16 mouse cellular contexts compared by ENCODE assay signal in genomic region chr1:25088010-25088719, GRCm38 (mm10).
DNase-seq lines count a peak whose midpoint lies in the region; ATAC-seq and TF ChIP-seq lines count a peak whose summit lies in the region.
"Had no signal": no experiment of that assay in that cellular context is flagged by ENCODE, and none has a peak within 500 bp of the region (broad histone marks: within the 10 kb centered on the region; RNA-seq: fewer than 3 reads in every experiment).

No protein-coding gene starts in this region.

- peaks cover 3% of the 10 kb centered on the region; the same call in 1 of the 2 replicates for H3K36me3 ChIP-seq in forebrain, embryonic 13.5 days (ENCODE audit: poor library complexity, severe bottlenecking)
- 0 out of 2 replicates have a peak, but pooled peaks cover 3% of the 10 kb centered on the region for H3K36me3 ChIP-seq in hindbrain, embryonic 14.5 days (replicated peaks; ENCODE audit: control insufficient read depth, insufficient read depth)
- H3K36me3 ChIP-seq in midbrain, embryonic 16.5 days (ENCODE audit: control insufficient read depth, insufficient read depth, low read length), result no peaks in the 10 kb centered on the region
- H3K36me3 ChIP-seq: heart, embryonic 12.5 days; intestine, embryonic 15.5 days; limb, embryonic 13.5 days; liver, embryonic 15.5 days had no signal

- TF ChIP-seq CTCF in layer of hippocampus, adult 2 months (conservative IDR thresholded peaks at IDR 0.05), result no peak

- H3K4me1 ChIP-seq in forebrain, embryonic 13.5 days, result peaks cover 37% of the 10 kb centered on the region
- H3K4me1 ChIP-seq in hindbrain, embryonic 14.5 days (replicated peaks; ENCODE audit: control insufficient read depth, insufficient read depth, low read length), result peaks cover 21% of the 10 kb centered on the region
- H3K4me1 ChIP-seq in midbrain, embryonic 16.5 days (ENCODE audit: control insufficient read depth, insufficient read depth, low read length), result peaks cover 21% of the 10 kb centered on the region
- H3K4me1 ChIP-seq: intestine, embryonic 15.5 days; liver, embryonic 15.5 days had no signal

- no peak overlapping the region for H3K9ac ChIP-seq in forebrain, embryonic 13.5 days
- H3K9ac ChIP-seq in hindbrain, embryonic 14.5 days, result no peak overlapping the region
- no peak overlapping the region for H3K9ac ChIP-seq in midbrain, embryonic 16.5 days (ENCODE audit: low read depth, low read length)
- H3K9ac ChIP-seq: heart, embryonic 12.5 days; intestine, embryonic 15.5 days; limb, embryonic 13.5 days; liver, embryonic 15.5 days had no signal

- H3K27me3 ChIP-seq in forebrain, embryonic 13.5 days, result no peaks in the 10 kb centered on the region
- no peaks in the 10 kb centered on the region for H3K27me3 ChIP-seq in hindbrain, embryonic 14.5 days (ENCODE audit: control insufficient read depth, insufficient read depth, low read length)
- H3K27me3 ChIP-seq in midbrain, embryonic 16.5 days (ENCODE audit: control insufficient read depth, insufficient read depth, low read depth, low read length), result no peaks in the 10 kb centered on the region
- H3K27me3 ChIP-seq: heart, embryonic 12.5 days; intestine, embryonic 15.5 days; limb, embryonic 13.5 days; liver, embryonic 15.5 days had no signal

- intact Hi-C loops in gastrocnemius, postnatal 14 days (cut with DNase I; ENCODE audit: low total_unique reads), result no loop called here

- no peak for DNase-seq in layer of hippocampus, adult 2 months (ENCODE audit: low spot score in 2 of 2)
- no peak for DNase-seq in layer of hippocampus, adult 9-10 months (ENCODE audit: low spot score)
- DNase-seq in hindbrain, embryonic 14.5 days (ENCODE audit: low spot score), result no peak
- no peak for DNase-seq in cerebellum, postnatal 10 days
- DNase-seq in gastrocnemius, postnatal 14 days, result no peak
- DNase-seq in spleen, postnatal 14 days (ENCODE audit: low spot score in 2 of 2), result no peak
- DNase-seq: lung, postnatal 10 days; right cerebral cortex, postnatal 4 days had no signal

- 0 out of 2 replicates have a peak overlapping the region, but pooled peaks have one; percentile 12 for H3K4me2 ChIP-seq in forebrain, embryonic 13.5 days
- H3K4me2 ChIP-seq in hindbrain, embryonic 14.5 days (replicated peaks), result no peak overlapping the region
- H3K4me2 ChIP-seq in midbrain, embryonic 16.5 days (ENCODE audit: low read length), result no peak overlapping the region
- H3K4me2 ChIP-seq: heart, embryonic 12.5 days; intestine, embryonic 15.5 days; limb, embryonic 13.5 days; liver, embryonic 15.5 days had no signal

- peak overlapping the region; percentile 25; the same call in 1 of the 2 replicates for H3K27ac ChIP-seq in layer of hippocampus, adult 2 months
- peak overlapping the region; percentile 51 for H3K27ac ChIP-seq in forebrain, embryonic 13.5 days
- H3K27ac ChIP-seq in hindbrain, embryonic 14.5 days, result 0 out of 2 replicates have a peak overlapping the region, but pooled peaks have one; percentile 11
- peak overlapping the region; percentile 34; the same call in 1 of the 2 replicates for H3K27ac ChIP-seq in midbrain, embryonic 16.5 days (ENCODE audit: low read length)
- H3K27ac ChIP-seq: intestine, embryonic 15.5 days; kidney, postnatal 0 days; limb, embryonic 13.5 days; liver, embryonic 15.5 days had no signal

- no peaks in the 10 kb centered on the region for H3K9me3 ChIP-seq in forebrain, embryonic 13.5 days (replicated peaks)
- H3K9me3 ChIP-seq in hindbrain, embryonic 14.5 days (ENCODE audit: control insufficient read depth, low read length), result 0 out of 2 replicates have a peak, but pooled peaks cover 3% of the 10 kb centered on the region
- H3K9me3 ChIP-seq in midbrain, embryonic 16.5 days (replicated peaks; ENCODE audit: control insufficient read depth, low read length, poor library complexity, severe bottlenecking), result 0 out of 2 replicates have a peak, but pooled peaks cover 2% of the 10 kb centered on the region
- H3K9me3 ChIP-seq: heart, embryonic 12.5 days; intestine, embryonic 15.5 days; limb, embryonic 13.5 days; liver, embryonic 15.5 days had no signal

- WGBS in forebrain, embryonic 13.5 days, result 5% methylated on average over 5 of the region's 5 CpGs
- WGBS in hindbrain, embryonic 14.5 days, result 13% methylated on average over 5 of the region's 5 CpGs
- 13% methylated on average over 5 of the region's 5 CpGs for WGBS in midbrain, embryonic 16.5 days

- ATAC-seq in forebrain, embryonic 13.5 days, result peak; percentile 46; the same call in 1 of the 2 replicates
- ATAC-seq in hindbrain, embryonic 14.5 days (ENCODE audit: low FRiP score), result no peak
- 0 out of 2 replicates have a peak, but pooled peaks have one; percentile 33 for ATAC-seq in midbrain, embryonic 16.5 days
- ATAC-seq: intestine, embryonic 15.5 days had no signal

- no peak overlapping the region for H3K4me3 ChIP-seq in layer of hippocampus, adult 2 months
- H3K4me3 ChIP-seq in forebrain, embryonic 13.5 days, result no peak overlapping the region
- no peak overlapping the region for H3K4me3 ChIP-seq in hindbrain, embryonic 14.5 days (replicated peaks; ENCODE audit: low read length)
- no peak overlapping the region for H3K4me3 ChIP-seq in midbrain, embryonic 16.5 days (ENCODE audit: low read depth, low read length)
- H3K4me3 ChIP-seq: erythroblast, embryonic 14.5 days; heart, embryonic 12.5 days; intestine, embryonic 15.5 days; limb, embryonic 13.5 days; liver, embryonic 15.5 days had no signal
